Mouse (Mus musculus): Measurements from ENCODE around the gene Frs2.

The Frs2 gene

GRCm38 (mm10) chr10:117148361-117149003 lies at the start of gene Frs2:
TSS of gene Frs2 (minus strand) at chr10:117148534.
- peak; percentile 80 for DNase-seq (ENCODE audit: low read depth, low spot score)

GRCm38 (mm10) chr10:117196696-117197095 lies 48.4 kb upstream of the Frs2 start:
- DNase-seq (ENCODE audit: low read depth, low spot score) = no peak

- DNase-seq (ENCODE audit: low read depth, low spot score) = no peak
Measured at GRCm38 (mm10) chr10:117195748-117196147, 47.4 kb upstream of the Frs2 start.

- DNase-seq (ENCODE audit: low read depth, low spot score) = no peak
Measured at GRCm38 (mm10) chr10:117195005-117195404, 46.7 kb upstream of the Frs2 start.

GRCm38 (mm10) chr10:117193364-117193763 lies 45.0 kb upstream of the Frs2 start:
- no peak for DNase-seq (ENCODE audit: low read depth, low spot score)

GRCm38 (mm10) chr10:117185399-117186089 lies 37.2 kb upstream of the Frs2 start:
- DNase-seq (ENCODE audit: low read depth, low spot score) = no peak

- DNase-seq (ENCODE audit: low read depth, low spot score) = no peak
Measured at GRCm38 (mm10) chr10:117181098-117181497, 32.8 kb upstream of the Frs2 start.

GRCm38 (mm10) chr10:117174645-117175044 lies 26.3 kb upstream of the Frs2 start:
- no peak for DNase-seq (ENCODE audit: low read depth, low spot score)

- DNase-seq (ENCODE audit: low read depth, low spot score) = no peak
Measured at GRCm38 (mm10) chr10:117173566-117174438, 25.5 kb upstream of the Frs2 start.

GRCm38 (mm10) chr10:117173111-117173510 lies 24.8 kb upstream of the Frs2 start:
- no peak for DNase-seq (ENCODE audit: low read depth, low spot score)

GRCm38 (mm10) chr10:117172069-117172468 lies 23.7 kb upstream of the Frs2 start:
- no peak for DNase-seq (ENCODE audit: low read depth, low spot score)

- DNase-seq (ENCODE audit: low read depth, low spot score) = no peak
Measured at GRCm38 (mm10) chr10:117166785-117167425, 18.6 kb upstream of the Frs2 start.

- DNase-seq (ENCODE audit: low read depth, low spot score) = no peak
Measured at GRCm38 (mm10) chr10:117162662-117163061, 14.3 kb upstream of the Frs2 start.

GRCm38 (mm10) chr10:117160099-117160498 lies 11.8 kb upstream of the Frs2 start:
- DNase-seq (ENCODE audit: low read depth, low spot score) = no peak

GRCm38 (mm10) chr10:117152247-117152646 lies 3.9 kb upstream of the Frs2 start:
- no peak for DNase-seq (ENCODE audit: low read depth, low spot score)

GRCm38 (mm10) chr10:117151676-117152075 lies 3.3 kb upstream of the Frs2 start:
- DNase-seq (ENCODE audit: low read depth, low spot score) = no peak

GRCm38 (mm10) chr10:117151241-117151640 lies 2.9 kb upstream of the Frs2 start:
- DNase-seq (ENCODE audit: low read depth, low spot score) = no peak

- no peak for DNase-seq (ENCODE audit: low read depth, low spot score)
Measured at GRCm38 (mm10) chr10:117150764-117151163, 2.4 kb upstream of the Frs2 start.

GRCm38 (mm10) chr10:117149942-117150617 lies 1.7 kb upstream of the Frs2 start:
- DNase-seq (ENCODE audit: low read depth, low spot score) = peak; percentile 53

GRCm38 (mm10) chr10:117149241-117149640 lies 907 bp upstream of the Frs2 start:
- DNase-seq (ENCODE audit: low read depth, low spot score) = no peak

Measured in WW6 (cell line).